Mouse (Mus musculus): ENCODE results near the gene Tril. TPM values are rescaled to one million over a fixed set of nuclear protein-coding genes. Genes with fewer than 3 reads are reported as not detected.

Tril gene
- 1.2 TPM for polyA plus RNA-seq (2015; fragmentation: Illumina TruSeq; extraction: RNeasy Lipid Tissue Mini Kit (QIAGEN cat#74804); ENCODE audit: insufficient read depth, low replicate concordance)

GRCm38 (mm10) chr6:53820486-53820985 lies at the start of gene Tril:
Tril (minus strand) TSS chr6:53820830.

Other genes with a start within 250 kb of the Tril start
- gene Cpvl, start 157.8 kb upstream of the Tril start, polyA plus RNA-seq (2015; fragmentation: Illumina TruSeq; extraction: RNeasy Lipid Tissue Mini Kit (QIAGEN cat#74804); ENCODE audit: insufficient read depth, low replicate concordance) = not detected
- gene Chn2, start 218.7 kb upstream of the Tril start, polyA plus RNA-seq (2015; fragmentation: Illumina TruSeq; extraction: RNeasy Lipid Tissue Mini Kit (QIAGEN cat#74804); ENCODE audit: insufficient read depth, low replicate concordance) = 13.4 TPM

All from spleen, adult 10 weeks (tissue).